Mouse (Mus musculus): Measurements from ENCODE around the gene Scamp1.
"Not testable (repeated sequence)": the region's sequence is repeated elsewhere in the genome, so short reads cannot be mapped to it uniquely, and the experiment has no call there.

Gene Scamp1

GRCm38 (mm10) chr13:94285281-94285871, at the start of gene Scamp1:
Gene Scamp1 (minus strand): TSS chr13:94285857.
- DNase-seq, result peak; percentile 93

- no peak for DNase-seq
Observed at GRCm38 (mm10) chr13:94330392-94330979, 44.8 kb upstream of the Scamp1 start.

- not testable (repeated sequence) for DNase-seq
Observed at GRCm38 (mm10) chr13:94329005-94329404, 43.3 kb upstream of the Scamp1 start.

GRCm38 (mm10) chr13:94328063-94328462, 42.4 kb upstream of the Scamp1 start:
- no peak for DNase-seq

GRCm38 (mm10) chr13:94322475-94322874, 36.8 kb upstream of the Scamp1 start:
- no peak for DNase-seq

- DNase-seq, result peak; percentile 61
Observed at GRCm38 (mm10) chr13:94321094-94321792, 35.6 kb upstream of the Scamp1 start.

GRCm38 (mm10) chr13:94316975-94317511, 31.4 kb upstream of the Scamp1 start:
- no peak for DNase-seq

GRCm38 (mm10) chr13:94312812-94313211, 27.2 kb upstream of the Scamp1 start:
- peak; percentile 12 for DNase-seq

GRCm38 (mm10) chr13:94308279-94308678, 22.6 kb upstream of the Scamp1 start:
- no peak for DNase-seq

- DNase-seq, result no peak
Observed at GRCm38 (mm10) chr13:94307531-94307930, 21.9 kb upstream of the Scamp1 start.

GRCm38 (mm10) chr13:94306968-94307289, 21.3 kb upstream of the Scamp1 start:
- DNase-seq, result no peak

GRCm38 (mm10) chr13:94306277-94306967, 20.8 kb upstream of the Scamp1 start:
- peak; percentile 72 for DNase-seq

- no peak for DNase-seq
Observed at GRCm38 (mm10) chr13:94300946-94301538, 15.4 kb upstream of the Scamp1 start.

- no peak for DNase-seq
Observed at GRCm38 (mm10) chr13:94300232-94300631, 14.6 kb upstream of the Scamp1 start.

GRCm38 (mm10) chr13:94298401-94298800, 12.7 kb upstream of the Scamp1 start:
- DNase-seq, result no peak

GRCm38 (mm10) chr13:94296371-94296770, 10.7 kb upstream of the Scamp1 start:
- DNase-seq, result no peak

GRCm38 (mm10) chr13:94295922-94296321, 10.3 kb upstream of the Scamp1 start:
- DNase-seq, result no peak

GRCm38 (mm10) chr13:94294886-94295285, 9.2 kb upstream of the Scamp1 start:
- DNase-seq, result no peak

- no peak for DNase-seq
Observed at GRCm38 (mm10) chr13:94293911-94294310, 8.3 kb upstream of the Scamp1 start.

- DNase-seq, result no peak
Observed at GRCm38 (mm10) chr13:94286195-94286594, 538 bp upstream of the Scamp1 start.

GRCm38 (mm10) chr13:94284543-94285269, 951 bp downstream of the Scamp1 start:
- peak; percentile 40 for DNase-seq

- no peak for DNase-seq
Observed at GRCm38 (mm10) chr13:94279420-94279819, 6.2 kb downstream of the Scamp1 start.
